Mouse (Mus musculus) heart, postnatal 25 days (tissue): ENCODE data around the gene Comt. TPM values are rescaled to one million over a fixed set of nuclear protein-coding genes. Genes with fewer than 3 reads are reported as not detected.

Source experiments
- DNase-seq: peaks from one replicate; pipeline ENCODE4 v3.0.0; 2022; ENCODE audit warnings: low spot score
- intact Hi-C: fragments of 180-260 bp; cut with DNase I; formaldehyde crosslinking; loops from one replicate; pipeline ENCODE4 v1.15.1; 2025
- total RNA-seq, 2 experiments: library from RNA; stranded (reverse); gene quantifications; 2 replicates each; pipeline ENCODE4 v1.2.3; 2021

Gene Comt
- total RNA-seq, 2 experiments from 2014 or later = 112 TPM

- intact Hi-C loops = loop anchor here (1.0 to 5.0 kb wide), 2 partner anchors 74 to 174 kb away; no protein-coding TSS in a partner anchor
- DNase-seq = peak; percentile 79
Observed at GRCm38 (mm10) chr16:18443385-18443841, 16.8 kb upstream of the Comt start.

- DNase-seq = no peak
- intact Hi-C loops = no loop called here
Observed at GRCm38 (mm10) chr16:18436128-18436527, 9.5 kb upstream of the Comt start.

- no peak for DNase-seq
- intact Hi-C loops = no loop called here
Observed at GRCm38 (mm10) chr16:18433341-18433920, 6.8 kb upstream of the Comt start.

- intact Hi-C loops = no loop called here
Observed at GRCm38 (mm10) chr16:18430641-18431212, 4.1 kb upstream of the Comt start.

GRCm38 (mm10) chr16:18429641-18430040, 3.0 kb upstream of the Comt start:
- intact Hi-C loops = loop anchor here (5.0 kb wide), 1 partner anchor 82 kb away; the partner anchor contains the start of genes Arvcf and Tango2
- no peak for DNase-seq

More at GRCm38 (mm10) chr16:18430641-18431212, 4.1 kb upstream of the Comt start:
- DNase-seq = no peak

- no peak for DNase-seq
- intact Hi-C loops = loop anchor here (5.0 kb wide), 1 partner anchor 81 kb away; the partner anchor contains the start of genes Arvcf and Tango2
Observed at GRCm38 (mm10) chr16:18428516-18429042, 1.9 kb upstream of the Comt start.

- no peak for DNase-seq
- intact Hi-C loops = loop anchor here (5.0 kb wide), 1 partner anchor 81 kb away; the partner anchor contains the start of genes Arvcf and Tango2
Observed at GRCm38 (mm10) chr16:18428011-18428515, 1.4 kb upstream of the Comt start.

GRCm38 (mm10) chr16:18426215-18426791, 349 bp downstream of the Comt start, which contains the start of gene Txnrd2:
TSS of gene Txnrd2 (plus strand) at chr16:18426384.
- intact Hi-C loops = loop anchor here (5.0 kb wide), 1 partner anchor 79 kb away; the partner anchor contains the start of genes Arvcf and Tango2
- DNase-seq = peak; percentile 75

- intact Hi-C loops = loop anchor here (5.0 kb wide), 1 partner anchor 78 kb away; the partner anchor contains the start of genes Arvcf and Tango2
- no peak for DNase-seq
Observed at GRCm38 (mm10) chr16:18425475-18426214, 1.0 kb downstream of the Comt start.

GRCm38 (mm10) chr16:18424364-18425045, 2.1 kb downstream of the Comt start:
- DNase-seq = no peak
- intact Hi-C loops = loop anchor here (5.0 kb wide), 1 partner anchor 77 kb away; the partner anchor contains the start of genes Arvcf and Tango2

GRCm38 (mm10) chr16:18423915-18424265, 2.8 kb downstream of the Comt start:
- no peak for DNase-seq
- intact Hi-C loops = no loop called here

GRCm38 (mm10) chr16:18423203-18423914, 3.3 kb downstream of the Comt start:
- intact Hi-C loops = no loop called here

GRCm38 (mm10) chr16:18420571-18420970, 6.1 kb downstream of the Comt start:
- DNase-seq = no peak
- intact Hi-C loops = no loop called here

More at GRCm38 (mm10) chr16:18423203-18423914, 3.3 kb downstream of the Comt start:
- DNase-seq = no peak

GRCm38 (mm10) chr16:18419603-18420026, 7.0 kb downstream of the Comt start:
- DNase-seq = no peak
- intact Hi-C loops = loop anchor here (10.0 kb wide), 1 partner anchor 135 kb away; the partner anchor contains the start of gene Dgcr8

GRCm38 (mm10) chr16:18418756-18419602, 7.7 kb downstream of the Comt start:
- DNase-seq = no peak
- intact Hi-C loops = loop anchor here (10.0 kb wide), 1 partner anchor 134 kb away; the partner anchor contains the start of gene Dgcr8

GRCm38 (mm10) chr16:18417491-18417890, 9.2 kb downstream of the Comt start:
- no peak for DNase-seq
- intact Hi-C loops = loop anchor here (10.0 kb wide), 1 partner anchor 133 kb away; the partner anchor contains the start of gene Dgcr8

GRCm38 (mm10) chr16:18416837-18417236, 9.8 kb downstream of the Comt start:
- intact Hi-C loops = loop anchor here (10.0 kb wide), 1 partner anchor 132 kb away; the partner anchor contains the start of gene Dgcr8
- no peak for DNase-seq
